Mouse (Mus musculus): ENCODE measurements at regions not wholly inside any gene's neighbourhood (a gene's known extent, or its start where the extent isn't known, plus 50 kb on each side); places are given as distances from the start of the nearest gene placed in this dataset.
A peak's percentile ranks its signal among the peaks of the same experiment; 100 is the strongest.

DNA sequence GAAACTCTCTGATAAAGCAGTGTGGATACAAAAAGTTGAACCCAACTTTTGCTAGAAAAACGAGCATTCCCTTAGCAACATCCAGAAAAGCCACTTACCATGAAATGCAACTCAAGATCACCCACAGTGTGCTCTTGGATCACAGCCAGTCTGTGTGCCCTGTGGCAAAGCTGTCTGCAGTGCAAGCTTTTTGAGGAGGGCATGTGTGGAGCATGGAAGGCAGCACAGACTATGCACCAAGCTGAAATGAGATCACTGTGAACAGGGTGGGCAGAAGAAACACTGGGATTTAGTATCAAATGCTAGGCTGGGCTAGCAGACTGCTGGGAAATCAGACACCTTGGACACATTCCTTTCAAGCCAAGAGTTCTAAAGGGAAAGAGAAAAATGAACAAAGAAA is 162.4 kb downstream of the Sim1 start:
- no peak for ATAC-seq

DNA sequence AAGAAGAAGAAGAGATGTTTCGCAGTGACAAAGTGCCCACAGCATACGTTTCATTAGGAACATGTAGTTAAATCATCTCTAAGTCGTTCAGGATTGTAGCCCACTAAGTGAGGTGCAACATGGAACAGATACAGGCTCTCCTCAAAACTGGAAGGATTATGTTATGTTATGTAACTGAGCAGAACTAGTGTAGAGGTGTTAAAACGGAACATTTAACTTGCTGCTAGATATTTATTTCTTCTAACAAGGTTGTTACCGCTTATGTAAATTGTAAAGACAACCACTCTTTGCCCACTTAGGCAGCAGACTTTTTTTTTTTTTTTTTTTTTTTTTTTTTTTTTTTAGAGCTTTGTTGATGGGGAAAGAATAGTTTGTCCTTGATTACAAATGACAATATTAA is 163.8 kb downstream of the Sim1 start:
- Histone ChIP-seq H3K27ac (no peak overlapping the region), H3K4me2 (replicated peaks) (no peak overlapping the region), H3K4me3 (replicated peaks) (no peak overlapping the region), H3K27me3 (no peaks in the 10 kb centered on the region), H3K36me3 (no peaks in the 10 kb centered on the region), H3K4me1 (replicated peaks) (no peaks in the 10 kb centered on the region), H3K9me3 (no peaks in the 10 kb centered on the region), H3K9ac (replicated peaks) (no peak overlapping the region)
- 87% methylated on average over 5 of the region's 5 CpGs for WGBS
- ATAC-seq = no peak

More for the DNA sequence above, 162.4 kb downstream of the Sim1 start:
- Histone ChIP-seq H3K36me3 (no peaks in the 10 kb centered on the region), H3K4me3 (replicated peaks) (no peak overlapping the region), H3K4me2 (replicated peaks) (no peak overlapping the region), H3K9me3 (no peaks in the 10 kb centered on the region), H3K27me3 (no peaks in the 10 kb centered on the region), H3K9ac (replicated peaks) (no peak overlapping the region), H3K27ac (no peak overlapping the region), H3K4me1 (replicated peaks) (no peaks in the 10 kb centered on the region)
- WGBS = 49% methylated on average over 1 of the region's 1 CpGs

DNA sequence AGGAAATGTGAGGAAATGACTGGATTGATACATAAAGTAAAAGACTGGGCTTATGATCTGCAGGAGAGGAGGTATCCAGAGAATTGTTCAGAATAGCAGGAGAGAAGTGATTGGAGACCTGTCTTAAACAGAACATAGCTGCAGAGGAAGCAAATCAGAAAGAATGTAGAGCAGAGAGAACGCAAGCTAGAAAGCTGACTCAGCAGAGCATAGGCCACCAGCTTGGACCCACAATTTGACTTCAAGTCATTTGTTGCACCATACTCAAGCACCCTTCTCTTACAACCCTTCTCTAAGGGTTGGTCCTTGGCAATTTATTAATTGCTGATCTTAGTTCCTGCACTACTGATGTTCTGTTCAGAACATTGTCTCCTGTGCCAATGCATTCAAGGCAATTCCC is 207.0 kb downstream of the Sim1 start:
- H3K9me3 ChIP-seq = no peaks in the 10 kb centered on the region
- no peak overlapping the region for H3K4me3 ChIP-seq (replicated peaks)
- ATAC-seq = no peak
- H3K4me1 ChIP-seq (replicated peaks) = no peaks in the 10 kb centered on the region
- no peak overlapping the region for H3K4me2 ChIP-seq (replicated peaks)
- H3K27me3 ChIP-seq = no peaks in the 10 kb centered on the region
- H3K9ac ChIP-seq (replicated peaks) = no peak overlapping the region
- H3K36me3 ChIP-seq = no peaks in the 10 kb centered on the region
- WGBS = 100% methylated on average over 1 of the region's 1 CpGs
- H3K27ac ChIP-seq = no peak overlapping the region

DNA sequence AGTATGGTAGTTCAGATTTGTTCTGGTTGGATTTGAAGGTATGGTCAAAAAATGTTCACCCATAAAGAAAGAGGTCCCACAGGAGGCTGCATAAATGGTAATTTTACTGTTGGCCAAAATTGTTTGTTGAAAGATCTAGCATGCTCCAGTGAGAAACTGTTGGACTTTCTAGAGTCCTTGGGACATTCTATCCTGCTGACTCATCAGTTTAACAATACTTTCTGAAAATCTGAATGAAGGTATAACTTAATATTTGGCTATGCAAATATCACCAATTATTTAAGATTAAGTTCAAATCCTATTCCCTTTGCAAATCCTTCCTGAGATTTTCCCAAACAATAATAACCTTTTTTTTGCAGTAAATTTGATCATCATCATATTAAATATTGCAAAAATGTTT is 257.3 kb downstream of the Sim1 start:
- H3K4me3 ChIP-seq (replicated peaks) = no peak overlapping the region
- H3K4me2 ChIP-seq (replicated peaks) = no peak overlapping the region
- no peak overlapping the region for H3K9ac ChIP-seq (replicated peaks)
- ATAC-seq = no peak
- no peaks in the 10 kb centered on the region for H3K36me3 ChIP-seq
- peaks cover 13% of the 10 kb centered on the region for H3K4me1 ChIP-seq (replicated peaks)
- no peak overlapping the region for H3K27ac ChIP-seq
- H3K9me3 ChIP-seq = no peaks in the 10 kb centered on the region
- peaks cover 33% of the 10 kb centered on the region for H3K27me3 ChIP-seq

DNA sequence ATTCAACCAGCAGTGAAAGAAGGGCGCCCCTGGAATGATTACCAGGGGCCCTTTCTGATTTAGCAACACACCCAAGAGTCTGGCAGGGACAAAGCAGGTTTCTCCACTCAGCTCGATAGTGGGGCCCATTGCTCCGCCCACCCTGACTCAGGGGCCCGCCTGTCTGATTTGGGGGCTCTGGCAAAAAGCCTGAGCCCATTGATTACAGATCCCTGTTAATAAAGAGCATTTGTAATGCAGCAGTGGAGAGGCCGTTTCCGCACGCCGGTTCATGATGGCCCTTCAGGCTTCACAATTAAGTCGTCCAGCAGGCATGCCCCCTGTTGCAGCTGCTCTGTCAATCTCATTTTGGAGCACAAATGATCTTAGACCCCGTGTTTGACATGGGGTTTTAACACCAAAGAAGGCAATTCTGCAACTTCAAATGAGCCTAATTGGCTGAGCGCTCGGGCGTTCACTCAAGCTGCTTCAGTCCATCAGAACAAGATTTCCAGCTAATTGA is 259.0 kb downstream of the Sim1 start:
- Histone ChIP-seq H3K9me3 (no peaks in the 10 kb centered on the region), H3K27me3 (peaks cover 35% of the 10 kb centered on the region), H3K36me3 (no peaks in the 10 kb centered on the region), H3K9ac (replicated peaks) (peak overlapping the region; percentile 24; the same call in 1 of the 2 replicates), H3K4me2 (replicated peaks) (peak overlapping the region; percentile 49), H3K4me3 (replicated peaks) (peak overlapping the region; percentile 27), H3K27ac (0 out of 2 replicates have a peak overlapping the region, but pooled peaks have one; percentile 14), H3K4me1 (replicated peaks) (peaks cover 13% of the 10 kb centered on the region)
- 8% methylated on average over 13 of the region's 13 CpGs for WGBS
- ATAC-seq = peak; percentile 96

DNA sequence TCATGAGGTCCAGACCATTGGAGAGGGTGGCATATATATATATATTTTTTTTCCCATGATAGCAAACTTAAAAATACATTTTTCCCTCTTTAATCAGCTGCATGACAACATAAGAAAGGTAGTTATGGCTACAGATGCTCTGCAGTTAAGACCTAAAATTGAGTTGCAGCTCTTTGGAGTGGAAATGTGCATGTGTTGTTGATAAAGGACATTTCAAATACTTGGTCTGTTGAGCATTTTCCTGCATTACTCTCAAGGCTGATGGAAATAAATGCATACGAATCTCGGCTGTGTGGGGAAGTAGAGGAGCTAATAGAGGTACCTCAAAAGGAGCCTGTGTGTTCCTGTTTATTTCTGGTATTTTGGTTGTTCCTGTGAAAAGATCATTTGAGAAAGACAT is 259.5 kb downstream of the Sim1 start:
- peak overlapping the region; percentile 49 for H3K4me2 ChIP-seq (replicated peaks)
- no peak overlapping the region for H3K9ac ChIP-seq (replicated peaks)
- H3K27me3 ChIP-seq = peaks cover 33% of the 10 kb centered on the region
- 26% methylated on average over 2 of the region's 2 CpGs for WGBS
- no peak overlapping the region for H3K4me3 ChIP-seq (replicated peaks)
- no peaks in the 10 kb centered on the region for H3K9me3 ChIP-seq
- H3K4me1 ChIP-seq (replicated peaks) = peaks cover 13% of the 10 kb centered on the region
- peak; percentile 12; the same call in 1 of the 2 replicates for ATAC-seq
- H3K36me3 ChIP-seq = no peaks in the 10 kb centered on the region
- no peak overlapping the region for H3K27ac ChIP-seq

DNA sequence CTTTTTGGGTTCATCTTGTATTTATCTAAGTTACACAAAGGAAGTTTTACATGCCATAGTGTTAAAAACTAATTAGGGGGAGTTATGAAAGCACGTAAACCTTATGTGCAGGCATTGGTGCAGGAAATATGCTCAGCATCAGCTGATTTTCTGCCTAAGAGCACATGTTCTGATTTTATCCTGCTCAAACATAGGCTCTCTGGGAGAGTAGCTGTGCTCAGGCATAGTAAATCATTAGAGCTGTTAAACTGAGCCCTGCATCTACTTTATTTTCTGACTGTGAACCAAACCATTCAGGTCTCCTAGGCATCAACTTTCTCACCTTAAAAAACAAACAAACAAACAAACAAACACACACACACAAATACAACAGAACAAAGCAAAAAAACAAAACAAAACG is 260.2 kb downstream of the Sim1 start:
- Histone ChIP-seq H3K4me1 (replicated peaks) (peaks cover 13% of the 10 kb centered on the region), H3K4me3 (replicated peaks) (no peak overlapping the region), H3K9me3 (no peaks in the 10 kb centered on the region), H3K27me3 (peaks cover 31% of the 10 kb centered on the region), H3K4me2 (replicated peaks) (no peak overlapping the region), H3K9ac (replicated peaks) (no peak overlapping the region), H3K27ac (no peak overlapping the region), H3K36me3 (no peaks in the 10 kb centered on the region)
- no peak for ATAC-seq
- WGBS = 86% methylated on average over 2 of the region's 2 CpGs

DNA sequence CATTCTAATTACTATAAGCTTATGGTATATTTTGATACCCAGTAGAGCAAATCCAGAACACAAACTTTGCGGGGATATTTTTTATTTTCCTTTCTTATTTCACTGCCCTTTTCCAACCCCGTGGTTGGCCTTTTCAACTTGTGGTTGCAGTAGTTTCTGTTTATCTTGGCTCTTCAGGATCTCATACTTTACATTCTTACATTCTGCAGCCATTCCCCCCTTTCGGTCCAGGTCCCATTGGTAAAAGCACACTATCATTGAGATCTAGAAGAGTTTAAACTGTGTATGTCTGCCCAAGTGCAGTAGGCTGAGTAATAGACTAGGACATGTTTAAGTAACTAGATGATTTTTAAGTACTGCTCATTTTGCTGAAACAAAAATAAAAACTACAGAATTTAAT is 279.1 kb downstream of the Sim1 start:
- no peak overlapping the region for H3K4me3 ChIP-seq (replicated peaks)
- no peaks in the 10 kb centered on the region for H3K4me1 ChIP-seq (replicated peaks)
- H3K36me3 ChIP-seq = no peaks in the 10 kb centered on the region
- H3K9me3 ChIP-seq = no peaks in the 10 kb centered on the region
- no peak for ATAC-seq
- no peak overlapping the region for H3K9ac ChIP-seq (replicated peaks)
- no peaks in the 10 kb centered on the region for H3K27me3 ChIP-seq
- 89% methylated on average over 3 of the region's 3 CpGs for WGBS
- no peak overlapping the region for H3K4me2 ChIP-seq (replicated peaks)
- no peak overlapping the region for H3K27ac ChIP-seq

DNA sequence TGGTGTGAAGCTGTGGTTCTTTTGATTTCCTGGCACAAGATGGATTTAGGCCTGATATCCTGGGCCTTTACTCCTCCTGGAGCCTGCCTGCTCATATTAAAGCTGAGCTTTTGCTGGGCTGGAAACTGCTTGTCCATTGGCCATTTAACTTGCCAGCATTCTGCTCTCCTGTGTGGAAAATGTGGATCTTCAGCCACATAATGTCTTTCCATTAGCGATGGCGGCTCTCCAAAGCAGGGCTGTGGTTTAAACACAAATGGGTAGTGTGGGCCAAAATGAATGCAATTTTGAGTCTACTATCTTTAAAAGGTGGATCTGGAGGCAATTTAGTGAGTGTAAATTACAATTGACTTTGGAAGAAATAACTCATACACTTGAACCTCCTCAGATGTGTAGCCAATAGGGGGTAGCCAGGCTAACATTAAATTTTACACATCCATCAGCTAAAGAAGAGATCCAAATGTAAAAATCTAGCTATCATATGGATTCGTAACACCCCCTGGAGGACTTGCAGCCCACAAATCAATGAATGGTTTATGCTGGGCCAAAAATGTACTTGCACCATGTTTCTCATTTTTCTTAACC is 281.5 kb downstream of the Sim1 start:
- H3K4me3 ChIP-seq (replicated peaks) = no peak overlapping the region

DNA sequence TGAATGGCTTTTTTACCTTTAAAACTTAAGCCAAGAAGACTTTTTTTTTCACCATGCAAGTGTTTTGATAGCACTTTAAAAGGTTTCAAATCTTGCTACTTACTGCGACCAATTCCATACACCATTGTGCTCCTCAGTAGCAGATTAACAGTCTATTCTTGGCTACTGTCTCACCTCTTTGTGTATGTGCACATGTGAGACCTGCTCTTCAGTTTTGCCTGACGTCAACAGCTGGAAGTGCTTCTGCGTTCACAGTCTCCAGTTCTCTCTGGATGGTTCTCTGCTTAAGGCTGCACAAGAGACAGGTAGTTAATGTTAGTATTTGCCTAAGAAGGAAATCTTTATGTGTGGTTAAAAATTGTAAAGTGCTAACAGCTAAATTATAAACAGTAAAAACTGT is 282.1 kb downstream of the Sim1 start:
- Histone ChIP-seq H3K27ac (no peak overlapping the region), H3K27me3 (no peaks in the 10 kb centered on the region), H3K4me2 (replicated peaks) (no peak overlapping the region), H3K36me3 (no peaks in the 10 kb centered on the region), H3K4me3 (replicated peaks) (no peak overlapping the region), H3K9me3 (no peaks in the 10 kb centered on the region), H3K4me1 (replicated peaks) (no peaks in the 10 kb centered on the region), H3K9ac (replicated peaks) (no peak overlapping the region)
- no peak for ATAC-seq
- WGBS = 56% methylated on average over 3 of the region's 3 CpGs

More for the DNA sequence above, 281.5 kb downstream of the Sim1 start:
- Histone ChIP-seq H3K9me3 (no peaks in the 10 kb centered on the region), H3K4me1 (replicated peaks) (no peaks in the 10 kb centered on the region), H3K4me2 (replicated peaks) (no peak overlapping the region), H3K9ac (replicated peaks) (no peak overlapping the region), H3K27ac (no peak overlapping the region), H3K27me3 (no peaks in the 10 kb centered on the region), H3K36me3 (no peaks in the 10 kb centered on the region)
- no peak for ATAC-seq
- 94% methylated on average over 3 of the region's 3 CpGs for WGBS

DNA sequence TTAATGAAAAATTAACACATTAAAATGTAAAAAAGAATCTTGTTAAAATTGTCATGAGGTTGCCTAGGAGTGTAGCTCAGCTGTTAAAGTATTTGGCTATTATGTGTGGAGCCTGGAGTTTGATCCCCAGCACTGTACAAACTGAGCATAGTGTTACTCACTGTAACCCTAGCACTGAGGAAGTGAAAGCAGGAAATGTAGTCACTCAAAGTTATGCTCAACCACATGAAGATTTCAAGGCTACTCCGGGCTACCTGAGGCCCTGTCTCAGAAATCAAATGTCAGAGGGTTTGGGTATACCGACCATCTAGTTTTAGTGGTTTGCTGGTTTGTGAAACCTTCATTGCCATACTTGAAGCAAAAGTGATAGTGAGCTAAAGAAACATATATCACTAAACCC is 287.2 kb downstream of the Sim1 start:
- Histone ChIP-seq H3K9ac (replicated peaks) (no peak overlapping the region), H3K27ac (no peak overlapping the region), H3K4me2 (replicated peaks) (no peak overlapping the region), H3K36me3 (no peaks in the 10 kb centered on the region), H3K4me1 (replicated peaks) (no peaks in the 10 kb centered on the region), H3K9me3 (no peaks in the 10 kb centered on the region), H3K4me3 (replicated peaks) (no peak overlapping the region), H3K27me3 (no peaks in the 10 kb centered on the region)
- WGBS = 85% methylated on average over 2 of the region's 2 CpGs
- ATAC-seq = no peak

DNA sequence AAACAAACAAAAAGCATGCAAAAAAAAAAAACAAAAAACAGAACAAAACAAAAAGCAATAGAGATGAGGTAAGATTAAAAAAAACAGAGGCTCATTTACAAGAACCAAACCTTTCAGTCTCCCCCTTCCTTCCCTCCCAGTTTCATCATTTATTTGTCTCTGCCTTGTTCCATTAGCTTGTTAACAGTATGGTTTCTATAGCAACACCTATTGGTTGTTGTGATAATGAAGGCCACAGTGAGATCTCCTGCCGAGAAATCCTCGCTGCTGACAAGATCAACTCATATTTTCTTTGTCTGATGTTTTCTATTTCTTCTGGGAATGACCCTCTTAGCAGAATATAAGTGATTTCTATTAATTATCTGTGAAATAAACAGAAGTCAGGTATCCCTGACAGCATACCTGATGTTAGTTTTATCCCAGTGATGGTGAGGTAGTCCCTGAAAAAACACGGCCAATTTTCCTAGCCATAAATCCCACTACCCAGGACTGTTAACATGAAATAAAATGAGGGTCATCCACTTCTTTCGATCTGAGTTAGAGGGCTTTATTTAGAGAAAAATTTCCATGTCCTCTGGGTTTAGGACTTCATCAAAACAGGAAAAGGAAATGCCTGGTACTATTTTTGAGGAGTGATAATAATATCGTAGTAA is 288.9 kb upstream of the Gm49339 start:
- no peak overlapping the region for H3K9ac ChIP-seq (replicated peaks)
- no peaks in the 10 kb centered on the region for H3K4me1 ChIP-seq (replicated peaks)
- H3K4me3 ChIP-seq (replicated peaks) = no peak overlapping the region
- no peak overlapping the region; the same call in 1 of the 2 replicates for H3K27ac ChIP-seq
- 45% methylated on average over 5 of the region's 5 CpGs for WGBS
- peak; percentile 79 for ATAC-seq
- H3K27me3 ChIP-seq = no peaks in the 10 kb centered on the region
- no peaks in the 10 kb centered on the region for H3K36me3 ChIP-seq
- H3K4me2 ChIP-seq (replicated peaks) = no peak overlapping the region
- no peaks in the 10 kb centered on the region for H3K9me3 ChIP-seq

DNA sequence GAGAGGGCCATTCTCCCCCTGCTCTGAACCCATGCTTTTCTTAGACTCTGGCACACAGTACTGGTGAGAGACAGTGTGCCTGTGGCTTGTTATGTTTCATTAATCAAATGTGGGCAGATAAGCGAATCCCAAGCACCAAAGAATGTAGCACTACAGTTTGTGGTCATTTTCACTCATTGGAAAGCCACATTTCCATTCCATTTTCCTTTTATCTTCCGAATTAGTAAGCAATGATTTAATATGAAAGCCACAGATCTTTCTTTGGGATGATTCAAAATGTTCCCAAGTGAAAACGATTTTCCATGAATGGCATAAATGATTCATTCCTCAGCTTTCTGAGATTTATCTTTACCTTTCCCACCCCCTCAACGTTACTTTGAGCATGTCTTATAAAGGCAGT is 260.9 kb upstream of the Gm49339 start:
- no peak for ATAC-seq

More for the DNA sequence above, 260.9 kb upstream of the Gm49339 start:
- H3K36me3 ChIP-seq = no peaks in the 10 kb centered on the region
- 81% methylated on average over 4 of the region's 4 CpGs for WGBS
- no peak overlapping the region for H3K4me2 ChIP-seq (replicated peaks)
- no peak overlapping the region for H3K27ac ChIP-seq
- H3K4me3 ChIP-seq (replicated peaks) = no peak overlapping the region
- no peaks in the 10 kb centered on the region for H3K9me3 ChIP-seq
- H3K9ac ChIP-seq (replicated peaks) = no peak overlapping the region
- H3K27me3 ChIP-seq = no peaks in the 10 kb centered on the region
- 0 out of 2 replicates have a peak, but pooled peaks cover 4% of the 10 kb centered on the region for H3K4me1 ChIP-seq (replicated peaks)

Data from midbrain, embryonic 13.5 days (tissue).